Mouse (Mus musculus) left cerebral cortex, postnatal 25 days (tissue): ENCODE data around the gene Zfhx3. TPM values are rescaled to one million over a fixed set of nuclear protein-coding genes. Genes with fewer than 3 reads are reported as not detected.

Source experiments
- DNase-seq, 2 experiments: peaks; one replicate each; pipeline ENCODE4 v3.0.0; 2022; ENCODE audit warnings: low spot score in 2 of 2, mixed read lengths in 1 of 2
- intact Hi-C: fragments of 180-260 bp; cut with DNase I; formaldehyde crosslinking; loops from one replicate; pipeline ENCODE4 v1.15.1; 2025
- total RNA-seq, 2 experiments: library from RNA; stranded (reverse); gene quantifications; 2 replicates each; pipeline ENCODE4 v1.2.3; 2021

Gene Zfhx3
- total RNA-seq, 2 experiments from 2014 or later: 4.1 to 7.0 TPM

DNA sequence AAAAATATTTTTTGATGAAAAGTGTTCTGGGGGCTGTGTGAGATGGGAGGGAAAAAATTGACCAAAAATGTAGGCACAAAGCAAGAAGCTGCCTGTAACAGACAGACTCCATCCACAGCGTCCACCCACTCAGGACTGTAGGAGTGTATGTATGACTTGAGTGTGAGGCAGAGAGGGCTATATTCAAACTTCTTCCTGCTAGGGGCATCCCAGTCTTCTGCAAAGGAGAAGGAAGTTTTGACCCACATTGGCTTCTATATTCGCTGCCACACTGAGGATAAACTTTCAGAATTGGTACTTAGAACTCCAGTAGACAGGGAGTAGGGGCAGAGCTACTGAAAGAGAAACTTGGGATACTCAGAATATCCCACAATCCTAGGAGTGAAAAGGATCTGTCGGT, 756.6 kb downstream of the Zfhx3 start:
- DNase-seq: no peak
- intact Hi-C loops: loop anchor here (5.0 kb wide), 2 partner anchors 553 to 752 kb away; no protein-coding TSS in a partner anchor

- no peak for DNase-seq
- intact Hi-C loops: loop anchor here (5.0 kb wide), 4 partner anchors 457 to 752 kb away; no protein-coding TSS in a partner anchor
Measured at GRCm38 (mm10) chr8:108699454-108700345, 757.3 kb downstream of the Zfhx3 start.

GRCm38 (mm10) chr8:108701381-108702175, 759.1 kb downstream of the Zfhx3 start:
- no peak for DNase-seq
- intact Hi-C loops: loop anchor here (5.0 kb wide), 2 partner anchors 459 to 716 kb away; no protein-coding TSS in a partner anchor

DNA sequence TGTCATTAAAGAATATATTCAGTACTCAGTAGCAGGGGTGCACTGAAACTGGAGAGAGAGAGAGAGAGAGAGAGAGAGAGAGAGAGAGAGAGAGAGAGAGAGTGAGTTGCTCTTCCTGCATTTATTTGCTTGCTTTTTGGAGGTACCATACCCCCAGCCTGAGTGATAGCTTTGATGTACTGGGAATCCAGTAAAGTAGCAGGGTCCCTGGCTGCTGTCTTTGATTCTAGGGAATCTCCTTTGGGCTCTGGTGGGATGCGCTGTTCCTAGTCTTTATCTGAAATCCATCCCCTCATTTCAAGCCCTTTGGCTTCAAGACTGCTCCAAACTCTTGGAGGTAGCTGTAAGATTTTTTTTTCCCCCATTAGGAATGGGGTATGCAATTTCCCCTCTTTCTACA, 759.8 kb downstream of the Zfhx3 start:
- no peak for DNase-seq
- intact Hi-C loops: loop anchor here (5.0 kb wide), 2 partner anchors 460 to 715 kb away; no protein-coding TSS in a partner anchor

GRCm38 (mm10) chr8:108705751-108706150, 763.3 kb downstream of the Zfhx3 start:
- intact Hi-C loops: loop anchor here (5.0 kb wide), 1 partner anchor 1098 kb away; no protein-coding TSS in a partner anchor
- no peak for DNase-seq

GRCm38 (mm10) chr8:108706491-108706847, 764.0 kb downstream of the Zfhx3 start:
- intact Hi-C loops: loop anchor here (5.0 kb wide), 1 partner anchor 1099 kb away; no protein-coding TSS in a partner anchor
- no peak for DNase-seq

DNA sequence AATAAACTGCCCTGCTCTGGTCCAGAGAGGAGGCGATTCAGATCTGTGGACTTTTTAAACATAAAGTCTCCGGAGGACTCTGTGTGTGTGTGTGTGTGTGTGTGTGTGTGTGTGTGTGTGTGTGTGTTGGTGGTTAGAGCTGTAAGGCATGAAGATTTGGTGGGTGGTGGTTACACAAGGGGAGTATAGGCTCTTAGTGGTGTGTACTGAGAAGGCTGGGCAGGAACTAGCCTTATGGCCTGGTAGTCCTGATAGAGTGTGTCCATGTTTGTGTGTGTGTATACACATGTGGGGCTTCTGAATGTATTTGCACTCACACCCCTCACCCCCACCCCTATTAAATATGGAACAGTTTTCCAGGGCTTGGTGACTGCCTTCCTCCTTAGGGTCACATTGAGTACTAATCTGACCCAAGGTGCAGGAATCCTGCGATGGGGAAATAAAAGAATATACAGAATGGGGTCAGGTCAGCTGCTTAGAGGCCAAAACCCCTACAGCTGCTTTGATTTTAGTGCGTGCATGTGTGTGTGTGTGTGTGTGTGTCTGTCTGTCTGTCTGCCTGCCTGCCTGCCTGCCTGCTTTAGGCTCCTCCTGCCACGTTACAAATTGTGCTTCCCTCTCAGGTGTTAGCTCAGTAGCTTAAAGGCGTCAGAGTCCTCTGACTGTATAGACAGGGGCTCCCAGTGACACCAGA, 764.6 kb downstream of the Zfhx3 start:
- no peak for DNase-seq
- intact Hi-C loops: loop anchor here (5.0 kb wide), 1 partner anchor 1100 kb away; no protein-coding TSS in a partner anchor

- intact Hi-C loops: loop anchor here (5.0 kb wide), 1 partner anchor 1100 kb away; no protein-coding TSS in a partner anchor
- no peak for DNase-seq
Measured at GRCm38 (mm10) chr8:108707576-108708281, 765.3 kb downstream of the Zfhx3 start.

DNA sequence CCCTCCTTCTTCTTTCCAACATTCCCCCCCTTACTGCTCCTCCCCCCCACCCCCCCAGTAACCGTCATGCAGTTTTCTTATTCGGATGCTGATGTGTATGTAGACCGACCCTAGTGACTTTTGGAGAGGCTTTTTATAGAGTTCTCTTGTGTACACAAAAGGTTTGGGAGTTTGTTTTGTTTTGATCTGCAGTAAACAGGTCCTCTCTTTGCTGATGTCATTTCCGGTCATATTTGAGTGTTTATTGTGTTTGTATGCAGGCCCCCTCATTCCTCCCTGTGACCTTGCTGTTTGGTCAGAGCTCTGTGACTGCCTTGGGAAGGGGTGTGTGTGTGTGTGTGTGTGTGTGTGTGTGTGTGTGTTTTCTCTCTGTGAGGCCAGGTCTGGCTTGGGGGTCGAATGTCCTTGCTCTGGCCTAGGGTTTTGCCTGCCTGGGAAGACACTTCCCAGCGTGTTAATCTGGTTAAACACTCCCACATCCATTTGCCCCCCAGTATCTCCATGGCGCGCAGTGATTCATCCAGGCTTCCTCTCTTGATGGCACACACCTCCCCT, 766.5 kb downstream of the Zfhx3 start:
- intact Hi-C loops: loop anchor here (5.0 kb wide), 1 partner anchor 1102 kb away; no protein-coding TSS in a partner anchor
- DNase-seq: no peak

GRCm38 (mm10) chr8:108709441-108709840, 767.0 kb downstream of the Zfhx3 start:
- intact Hi-C loops: loop anchor here (5.0 kb wide), 1 partner anchor 1102 kb away; no protein-coding TSS in a partner anchor
- no peak for DNase-seq

GRCm38 (mm10) chr8:108709928-108710606, 767.6 kb downstream of the Zfhx3 start:
- DNase-seq: no peak
- intact Hi-C loops: loop anchor here (5.0 to 10.0 kb wide), 3 partner anchors 202 to 1103 kb away; no protein-coding TSS in a partner anchor

GRCm38 (mm10) chr8:108710607-108711489, 768.4 kb downstream of the Zfhx3 start:
- intact Hi-C loops: loop anchor here (5.0 to 10.0 kb wide), 2 partner anchors 201 to 474 kb away; no protein-coding TSS in a partner anchor
- no peak for DNase-seq

- DNase-seq: no peak
- intact Hi-C loops: loop anchor here (5.0 to 10.0 kb wide), 2 partner anchors 201 to 473 kb away; no protein-coding TSS in a partner anchor
Measured at GRCm38 (mm10) chr8:108711490-108711793, 769.0 kb downstream of the Zfhx3 start.

- intact Hi-C loops: loop anchor here (5.0 to 10.0 kb wide), 2 partner anchors 200 to 473 kb away; no protein-coding TSS in a partner anchor
Measured at GRCm38 (mm10) chr8:108712001-108712411, 769.6 kb downstream of the Zfhx3 start.

DNA sequence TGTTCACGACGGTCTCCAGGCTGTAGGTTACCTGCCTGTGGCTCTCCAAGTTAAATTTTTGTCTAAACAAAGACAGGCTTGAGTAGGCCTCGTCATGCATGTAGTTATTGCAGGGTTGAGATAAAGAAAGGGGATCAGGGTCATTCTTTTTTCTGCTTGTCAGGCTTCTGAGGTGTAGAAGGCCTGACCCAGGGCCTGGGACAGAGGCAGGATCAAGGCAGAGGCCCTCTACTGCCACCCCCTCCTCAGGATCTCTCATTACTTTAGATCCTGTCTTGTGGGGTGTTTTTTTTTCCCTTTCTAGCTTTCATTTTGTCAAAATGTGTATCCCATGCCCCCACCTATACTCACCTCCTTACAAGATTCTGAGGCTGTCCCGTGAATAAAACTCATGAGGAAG, 770.2 kb downstream of the Zfhx3 start:
- intact Hi-C loops: loop anchor here (5.0 to 10.0 kb wide), 2 partner anchors 200 to 472 kb away; no protein-coding TSS in a partner anchor
- DNase-seq: no peak

More at GRCm38 (mm10) chr8:108712001-108712411, 769.6 kb downstream of the Zfhx3 start:
- no peak for DNase-seq

DNA sequence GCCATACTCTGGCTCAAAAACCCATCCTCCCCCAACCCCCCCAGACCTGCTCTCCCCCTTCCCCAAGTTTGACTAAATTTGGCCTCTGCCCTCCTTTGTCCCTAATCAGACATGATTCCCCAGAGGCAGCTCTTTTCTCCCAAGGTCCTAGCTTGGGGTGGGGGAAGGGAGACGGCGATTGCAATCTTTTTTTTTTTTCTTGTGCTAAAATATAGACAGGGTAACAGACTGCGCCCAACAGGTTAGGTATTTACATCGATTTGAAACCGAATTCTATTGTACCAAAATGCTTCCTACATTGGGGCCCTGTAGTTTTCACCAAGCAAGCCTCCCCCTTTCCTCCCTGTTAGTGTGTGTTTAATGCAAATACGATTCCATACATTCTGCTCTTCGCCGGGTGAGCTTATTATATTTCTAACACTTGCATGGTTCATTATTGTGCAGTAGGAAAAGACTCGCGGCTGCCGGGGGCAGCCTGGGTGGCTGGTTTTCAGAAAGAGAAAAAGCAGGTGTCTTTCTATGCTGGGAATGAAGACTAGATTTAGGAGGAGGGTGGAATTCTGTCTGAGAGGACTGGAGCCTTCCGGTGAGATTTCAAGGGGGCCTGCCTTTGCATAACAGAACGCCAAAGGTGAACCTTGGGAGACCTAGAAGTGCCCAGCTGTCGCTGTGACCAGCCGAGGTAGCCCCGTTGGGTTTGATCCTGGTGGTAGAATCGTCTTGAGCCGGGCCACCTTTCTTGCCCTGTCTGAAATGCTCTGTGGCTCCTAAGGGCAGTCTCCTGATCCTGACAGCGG, 771.1 kb downstream of the Zfhx3 start:
- intact Hi-C loops: loop anchor here (5.0 to 10.0 kb wide), 2 partner anchors 199 to 471 kb away; no protein-coding TSS in a partner anchor
- no peak for DNase-seq
